Mouse (Mus musculus) lung, adult 18-20 months (tissue): ENCODE data around the gene Irf2.

Experiments
- DNase-seq, 2 experiments: peaks; one replicate each; pipeline ENCODE4 v3.0.0; 2022; ENCODE audit warnings: mixed read lengths in 2 of 2

The Irf2 gene

DNA sequence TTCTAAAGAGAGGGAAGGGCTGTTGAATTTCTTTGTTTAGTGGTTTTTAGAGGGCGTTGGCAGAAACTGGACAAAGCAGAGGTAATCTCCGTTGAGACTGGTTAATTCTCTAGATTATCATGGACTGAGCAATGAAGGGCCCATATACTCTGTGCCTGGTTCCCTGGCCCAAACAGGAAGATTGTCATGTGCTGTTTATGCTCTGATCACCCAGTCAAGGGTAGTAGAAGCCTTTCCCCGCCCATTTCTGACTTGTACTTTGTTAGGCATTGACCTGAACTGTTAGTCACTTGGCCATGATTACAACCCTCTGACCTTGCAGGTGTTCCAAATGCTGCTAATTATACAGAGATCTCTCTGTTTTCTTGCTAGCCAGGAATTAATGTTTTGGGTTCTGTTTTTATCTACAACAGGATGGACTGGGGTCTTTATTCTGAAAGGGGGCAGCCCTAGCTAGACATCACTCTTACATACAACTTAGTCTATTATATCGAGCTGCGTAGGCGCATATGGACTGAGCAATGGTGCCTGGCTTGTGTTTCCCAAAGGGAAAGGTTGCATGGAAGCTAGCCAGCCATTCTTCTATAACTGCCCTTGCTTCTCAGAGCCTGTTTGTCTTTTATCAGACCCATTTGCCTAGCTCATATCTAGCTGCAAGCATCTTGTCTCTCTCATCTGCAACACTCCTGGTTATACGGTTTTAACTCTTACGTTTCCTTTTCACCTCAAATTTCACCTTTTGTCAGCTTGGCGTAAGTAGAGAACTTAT lies 143.9 kb downstream of the Irf2 start:
- no peak for DNase-seq

DNA sequence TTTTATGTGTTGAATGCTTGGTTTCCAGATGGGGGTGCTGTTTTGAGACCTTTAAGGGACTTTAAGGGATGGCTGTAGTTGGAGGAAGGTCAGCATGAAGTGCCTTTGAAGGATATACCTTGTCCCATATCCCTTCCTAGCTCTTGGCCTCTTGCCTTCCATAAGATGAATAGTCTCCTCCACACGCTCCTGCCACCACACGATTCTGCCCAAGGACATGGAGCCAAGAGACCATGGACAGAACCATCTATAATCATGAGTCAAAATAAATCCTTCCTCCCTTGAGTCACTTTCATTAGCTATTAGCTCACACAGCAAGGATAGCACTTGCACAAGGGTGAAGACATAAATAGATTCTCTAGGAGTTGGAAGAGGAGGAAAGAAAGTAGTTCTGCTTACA lies 146.3 kb downstream of the Irf2 start:
- DNase-seq, result no peak

GRCm38 (mm10) chr8:46886216-46886615 lies 146.7 kb downstream of the Irf2 start:
- DNase-seq, result no peak

- no peak for DNase-seq
Observed at GRCm38 (mm10) chr8:46887396-46887795, 147.9 kb downstream of the Irf2 start.

DNA sequence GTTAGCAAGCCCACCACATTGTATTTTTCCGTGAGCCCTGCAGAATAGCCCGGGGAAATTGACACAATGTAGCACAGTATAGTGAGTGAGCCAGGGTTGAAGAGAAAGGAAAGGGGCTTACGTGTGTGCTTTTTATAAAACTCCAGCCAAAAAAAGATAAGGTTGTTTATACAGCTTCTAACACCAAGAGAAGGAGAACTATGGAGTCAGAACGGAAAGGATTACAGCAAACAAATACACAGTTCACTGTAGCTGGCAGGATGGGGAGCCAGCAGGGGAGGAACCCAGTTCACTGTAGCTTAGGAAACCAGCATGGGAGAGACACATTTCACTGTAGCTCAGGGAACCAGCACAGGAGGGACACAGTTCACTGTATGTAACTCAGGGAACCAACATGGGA lies 149.0 kb downstream of the Irf2 start:
- peak; percentile 48 to 64 for DNase-seq

- DNase-seq, result peak; percentile 36
Observed at GRCm38 (mm10) chr8:46890241-46890640, 150.7 kb downstream of the Irf2 start.

DNA sequence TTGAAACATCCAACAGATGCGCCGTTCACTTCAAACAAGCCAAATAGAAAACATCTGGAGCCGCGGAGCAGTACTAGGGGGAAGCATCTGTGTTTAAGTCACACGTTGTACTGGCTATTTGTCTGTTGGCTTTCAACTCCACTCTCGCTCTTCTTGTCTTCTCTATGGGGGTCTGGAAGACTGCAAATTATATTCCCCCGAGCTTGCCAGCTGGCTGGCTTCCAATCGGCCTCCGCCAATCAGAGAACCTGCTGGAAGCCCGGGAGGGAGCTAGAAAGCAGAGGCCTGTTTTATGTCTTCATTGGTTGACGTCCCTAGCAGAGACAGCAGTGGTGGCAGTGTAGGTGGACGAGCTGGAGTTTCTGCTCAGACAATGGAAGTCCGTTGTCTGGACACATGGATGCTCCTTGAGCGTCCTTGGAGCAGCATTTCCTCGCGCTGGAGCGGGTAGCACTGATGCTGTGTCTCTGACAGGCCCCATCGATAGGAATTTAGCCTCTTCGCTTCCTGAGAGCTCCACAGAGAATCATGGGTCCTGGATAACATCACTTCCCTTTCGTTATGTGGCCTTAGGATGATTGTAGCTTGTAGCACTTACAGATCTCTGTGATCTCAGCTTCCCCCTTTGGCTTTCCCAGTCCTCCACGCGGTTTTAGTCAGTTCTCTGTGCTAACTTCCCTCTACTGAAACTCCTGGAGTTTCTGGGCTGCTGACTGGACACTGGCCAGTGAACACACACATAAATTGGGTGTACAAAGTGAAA lies 153.2 kb downstream of the Irf2 start:
- DNase-seq, result peak; percentile 34 to 38

DNA sequence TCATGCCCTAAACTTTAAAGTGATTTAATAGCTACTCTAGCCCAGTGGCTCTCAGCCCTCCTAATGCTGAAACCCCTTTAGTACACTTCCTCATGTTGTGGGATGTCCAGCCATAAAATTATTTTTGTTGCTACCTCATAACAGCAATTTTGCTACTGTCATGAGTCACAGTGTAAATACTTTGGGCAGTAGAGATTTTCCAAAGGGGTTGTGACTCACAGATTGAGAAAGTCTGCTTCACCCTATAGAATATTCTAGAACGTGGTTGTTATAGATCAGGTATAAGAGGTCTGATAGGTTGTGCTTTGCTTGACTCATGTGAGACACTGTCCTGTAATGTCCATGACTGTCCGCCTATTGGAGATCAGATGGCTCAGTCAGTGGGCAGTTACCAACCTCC lies 154.9 kb downstream of the Irf2 start:
- no peak for DNase-seq

GRCm38 (mm10) chr8:46896005-46896404 lies 156.5 kb downstream of the Irf2 start:
- DNase-seq, result no peak

DNA sequence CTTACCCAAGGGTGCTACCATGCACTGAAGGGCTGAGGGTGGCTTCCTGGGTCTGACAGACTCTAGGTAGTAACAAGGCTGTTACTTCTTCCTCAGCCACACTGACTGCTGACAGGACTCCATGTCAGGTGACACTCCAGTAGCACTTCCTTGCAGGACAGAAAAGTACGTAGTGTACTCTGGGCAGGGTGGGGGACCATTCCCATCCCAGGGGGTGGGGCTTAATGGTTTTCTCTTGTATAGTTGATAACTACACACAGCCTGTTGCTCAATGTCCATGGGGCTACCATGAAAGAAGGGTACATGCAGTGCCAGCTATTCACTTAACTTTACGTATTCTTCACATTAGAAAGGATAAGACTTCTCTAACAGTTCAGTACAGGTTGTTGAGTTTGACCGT lies 157.2 kb downstream of the Irf2 start:
- DNase-seq, result no peak
